Mouse (Mus musculus) forebrain, embryonic 15.5 days (tissue): Measurements from ENCODE around the gene 6330409D20Rik. TPM values are rescaled to one million over a fixed set of nuclear protein-coding genes. Genes with fewer than 3 reads are reported as not detected.

ENCODE experiments used
- ATAC-seq: fragments of 200-750 bp; cut with Nextera tagmentation; replicated peaks from 2 replicates; pipeline ENCODE4 v1.8.0; 2017; ENCODE audit warnings: mild to moderate bottlenecking, moderate TSS enrichment, moderate library complexity
- H3K27ac ChIP-seq: fragments of 300-500 bp; sonication (generic); replicated peaks from 2 replicates; pipeline ENCODE4 v1.5.1; 2015; ENCODE audit warnings: mild to moderate bottlenecking, inconsistent platforms
- H3K27me3 ChIP-seq: fragments of 300-500 bp; sonication (generic); 2 replicates; pipeline ENCODE4 v1.6.1; 2015; ENCODE audit warnings: inconsistent platforms
- H3K36me3 ChIP-seq: fragments of 300-500 bp; sonication (generic); 2 replicates; pipeline ENCODE4 v1.6.1; 2015; ENCODE audit warnings: mild to moderate bottlenecking, inconsistent platforms
- H3K4me1 ChIP-seq: fragments of 300-500 bp; sonication (generic); 2 replicates; pipeline ENCODE4 v1.6.1; 2015; ENCODE audit warnings: inconsistent platforms
- H3K4me2 ChIP-seq: fragments of 300-500 bp; sonication (generic); replicated peaks from 2 replicates; pipeline ENCODE4 v1.6.1; 2015; ENCODE audit warnings: mild to moderate bottlenecking, inconsistent platforms
- H3K4me3 ChIP-seq: fragments of 300-500 bp; sonication (generic); 2 replicates; pipeline ENCODE4 v1.5.1; 2015; ENCODE audit warnings: mild to moderate bottlenecking, inconsistent platforms
- H3K9ac ChIP-seq: fragments of 300-500 bp; sonication (generic); replicated peaks from 2 replicates; pipeline ENCODE4 v1.6.1; 2015; ENCODE audit warnings: mild to moderate bottlenecking, inconsistent platforms
- H3K9me3 ChIP-seq: fragments of 300-500 bp; sonication (generic); 2 replicates; pipeline ENCODE4 v1.6.1; 2016; ENCODE audit warnings: inconsistent platforms
- WGBS: fragments of 180-500 bp; shearing (Covaris S2); methylation state at CpG from one replicate; pipeline ENCODE4 v1.1.7; 2015; ENCODE audit warnings: mixed read lengths; 5-methylcytosine and 5-hydroxymethylcytosine counted together
- polyA plus RNA-seq: library from polyadenylated mRNA; unstranded; fragments of >200 nt; fragmentation: Nextera tagmentation; extraction: Ambion mirVana; gene quantifications from 2 replicates; pipeline ENCODE4 v1.2.1, GENCODE M21; 2015

Gene 6330409D20Rik
- polyA plus RNA-seq, 1 experiment from 2014 or later = 2.7 TPM

DNA sequence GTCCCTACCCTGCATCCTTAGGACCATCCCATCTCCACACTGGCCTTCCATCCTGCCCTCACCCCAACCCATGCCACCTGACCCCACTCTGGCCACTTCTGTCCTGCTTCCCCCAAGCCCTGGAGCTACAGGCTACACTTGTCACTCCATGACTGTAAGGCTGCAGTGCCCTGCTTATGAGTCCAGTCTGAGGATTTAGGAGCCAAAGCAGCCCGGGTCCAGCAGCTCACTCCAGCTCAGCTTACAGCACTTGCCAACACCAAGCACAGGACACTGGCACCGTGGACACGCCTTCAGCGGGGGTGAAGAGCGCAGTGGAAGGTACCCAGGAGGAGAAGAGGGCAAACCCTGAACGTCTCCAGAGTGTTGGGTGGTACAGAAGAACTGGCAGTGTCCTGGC is 33.8 kb downstream of the 6330409D20Rik start:
- 94% methylated on average over 6 of the region's 6 CpGs for WGBS
- H3K27ac ChIP-seq = no peak overlapping the region
- ATAC-seq = no peak
- no peaks in the 10 kb centered on the region for H3K9me3 ChIP-seq
- H3K4me1 ChIP-seq = peaks cover 12% of the 10 kb centered on the region
- no peak overlapping the region for H3K4me2 ChIP-seq
- peaks cover 74% of the 10 kb centered on the region for H3K36me3 ChIP-seq
- H3K4me3 ChIP-seq = no peak overlapping the region
- no peaks in the 10 kb centered on the region for H3K27me3 ChIP-seq
- H3K9ac ChIP-seq = no peak overlapping the region

DNA sequence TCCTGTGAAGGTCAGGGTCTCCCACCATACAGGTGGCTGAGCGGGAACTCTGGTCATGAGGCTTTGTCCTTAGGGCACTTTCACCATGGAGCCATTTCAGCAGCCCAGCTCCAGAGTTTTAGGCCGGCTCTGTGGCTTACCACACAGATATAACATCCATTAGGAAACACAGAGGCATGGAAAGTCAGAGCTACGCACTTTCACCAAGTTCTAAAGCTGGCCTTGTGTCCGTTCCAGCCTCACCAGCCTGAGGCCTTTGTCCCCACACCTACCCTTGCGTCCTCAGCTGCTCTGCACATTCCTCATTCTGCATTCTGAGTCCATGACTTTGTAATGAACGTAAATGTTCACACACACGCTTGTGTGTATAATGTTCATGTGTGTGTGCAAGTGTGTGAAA is 35.8 kb downstream of the 6330409D20Rik start:
- WGBS = 88% methylated on average over 7 of the region's 7 CpGs
- H3K9me3 ChIP-seq = no peaks in the 10 kb centered on the region
- ATAC-seq = no peak
- H3K27me3 ChIP-seq = no peaks in the 10 kb centered on the region
- H3K4me3 ChIP-seq = no peak overlapping the region
- H3K4me2 ChIP-seq = no peak overlapping the region
- no peak overlapping the region for H3K27ac ChIP-seq
- H3K4me1 ChIP-seq = no peaks in the 10 kb centered on the region
- peaks cover 67% of the 10 kb centered on the region for H3K36me3 ChIP-seq
- no peak overlapping the region for H3K9ac ChIP-seq

DNA sequence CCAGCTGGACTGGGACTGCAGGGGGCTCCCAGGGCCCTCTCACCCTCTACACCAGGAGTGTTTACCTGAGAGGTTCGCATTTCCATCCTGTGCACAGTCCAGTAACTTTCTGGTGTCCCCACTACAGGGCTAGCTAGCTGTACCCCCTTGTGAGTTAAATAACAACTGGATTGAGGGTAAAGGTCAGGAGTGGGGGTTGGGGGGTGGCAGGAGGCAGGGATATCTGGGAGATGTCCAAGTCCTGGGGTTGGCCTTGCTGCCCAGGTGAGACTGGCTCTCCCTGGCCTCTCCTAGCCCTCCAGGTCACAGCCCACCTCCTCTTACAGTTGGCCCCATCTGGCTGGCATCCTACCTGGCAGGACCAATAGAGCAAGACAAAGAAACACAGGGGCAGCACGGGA is 36.8 kb downstream of the 6330409D20Rik start, which contains the start of gene Fpgs:
Gene Fpgs, minus strand, starts transcription at position 125 of the 401 bp plus-strand sequence.
- H3K4me3 ChIP-seq = no peak within 1 kb of the TSS
- H3K9ac ChIP-seq = no peak within 1 kb of the TSS
- no peak within 1 kb of the TSS for H3K27ac ChIP-seq
- peaks cover 57% of the 10 kb centered on the region for H3K36me3 ChIP-seq
- 81% methylated on average over 2 of the region's 2 CpGs for WGBS
- no peaks in the 10 kb centered on the region for H3K9me3 ChIP-seq
- H3K4me1 ChIP-seq = no peaks in the 10 kb centered on the region
- no peaks in the 10 kb centered on the region for H3K27me3 ChIP-seq
- ATAC-seq = no peak
- H3K4me2 ChIP-seq = no peak within 1 kb of the TSS

DNA sequence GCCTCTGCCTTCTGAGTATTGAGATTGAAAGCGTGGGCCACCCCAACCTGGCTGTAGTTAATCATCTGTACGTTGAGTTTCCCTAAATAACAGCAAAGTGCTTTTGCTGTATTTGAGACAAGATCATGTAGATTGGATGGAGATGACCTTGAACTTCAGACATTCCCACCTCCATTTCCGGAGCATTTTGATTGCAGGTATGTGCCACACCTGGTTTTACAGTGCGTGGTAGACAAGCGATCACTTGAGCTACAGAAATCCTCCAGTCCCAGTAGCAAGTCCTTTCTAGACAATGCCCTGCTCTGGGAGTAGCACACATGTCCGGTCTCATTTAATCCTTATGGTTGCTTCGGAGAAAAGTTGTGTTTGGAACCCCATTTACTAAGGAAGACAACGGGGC is 37.8 kb downstream of the 6330409D20Rik start:
- Histone ChIP-seq H3K4me3 (no peak overlapping the region), H3K4me1 (no peaks in the 10 kb centered on the region), H3K9me3 (no peaks in the 10 kb centered on the region), H3K4me2 (no peak overlapping the region), H3K27ac (no peak overlapping the region), H3K27me3 (no peaks in the 10 kb centered on the region), H3K9ac (no peak overlapping the region), H3K36me3 (peaks cover 49% of the 10 kb centered on the region)
- WGBS = 94% methylated on average over 8 of the region's 8 CpGs
- ATAC-seq = no peak

DNA sequence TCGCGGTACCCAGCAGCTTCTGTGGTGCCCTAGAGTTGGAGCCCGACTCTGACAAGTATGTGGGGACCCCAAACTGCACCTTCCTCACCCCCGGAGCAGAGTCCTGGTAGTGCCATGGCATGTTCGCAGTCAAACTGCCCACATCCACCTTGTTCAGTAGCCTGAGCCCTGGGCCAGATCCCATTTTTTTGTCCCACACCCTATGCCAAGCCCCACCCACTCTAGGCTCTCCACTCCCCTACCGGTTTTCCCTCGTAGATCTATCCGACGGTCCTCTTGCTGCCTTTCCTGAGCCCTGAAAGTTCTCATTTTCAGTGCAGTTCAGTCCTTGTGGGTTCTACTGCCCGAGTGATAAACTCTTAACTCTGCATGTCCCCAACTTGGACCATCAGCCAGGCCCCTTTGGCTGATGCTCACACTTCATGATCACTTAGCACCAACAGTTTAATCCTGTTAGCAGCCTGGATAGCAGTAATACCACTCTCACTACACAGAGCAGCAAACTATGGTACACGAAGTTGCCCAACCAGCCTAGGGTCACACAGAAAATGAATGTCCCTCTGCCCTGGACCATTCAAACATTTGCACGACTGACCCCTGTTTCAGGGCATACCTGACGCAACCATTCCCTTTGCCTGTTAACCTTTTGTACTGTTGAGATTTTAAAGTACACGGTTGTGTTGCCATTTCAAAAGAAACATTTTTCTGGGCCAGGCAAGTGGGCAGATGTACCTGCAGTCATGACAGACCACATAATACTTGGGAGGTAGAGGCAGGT is 39.7 kb downstream of the 6330409D20Rik start:
- no peak for ATAC-seq
- Histone ChIP-seq H3K27me3 (no peaks in the 10 kb centered on the region), H3K4me1 (no peaks in the 10 kb centered on the region), H3K4me2 (no peak overlapping the region), H3K9me3 (no peaks in the 10 kb centered on the region), H3K27ac (no peak overlapping the region), H3K4me3 (no peak overlapping the region), H3K36me3 (peaks cover 31% of the 10 kb centered on the region), H3K9ac (no peak overlapping the region)
- WGBS = 90% methylated on average over 14 of the region's 14 CpGs

DNA sequence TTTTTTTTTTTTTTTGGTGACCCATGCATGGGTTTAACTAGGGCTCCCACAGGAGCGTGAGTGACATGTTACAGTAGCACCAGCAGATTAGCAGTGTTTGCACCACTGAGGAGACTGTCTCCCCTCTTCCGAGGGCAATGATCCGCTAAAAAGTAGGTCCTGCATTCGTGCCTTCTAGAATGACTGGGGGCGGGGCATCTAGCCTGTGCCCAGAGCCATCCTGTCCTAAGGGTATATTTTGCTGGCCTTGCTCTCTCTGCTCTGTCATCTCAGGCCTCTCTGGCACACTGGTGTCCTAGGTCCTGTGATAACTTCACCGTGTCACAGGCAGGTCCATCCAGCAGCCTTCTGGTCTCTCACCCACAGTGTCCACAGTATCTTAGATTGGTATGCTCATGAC is 41.1 kb downstream of the 6330409D20Rik start:
- no peaks in the 10 kb centered on the region for H3K27me3 ChIP-seq
- WGBS = 88% methylated on average over 6 of the region's 6 CpGs
- H3K27ac ChIP-seq = no peak overlapping the region
- H3K4me1 ChIP-seq = no peaks in the 10 kb centered on the region
- no peak overlapping the region for H3K4me3 ChIP-seq
- peaks cover 18% of the 10 kb centered on the region for H3K36me3 ChIP-seq
- no peak for ATAC-seq
- H3K9ac ChIP-seq = no peak overlapping the region
- no peak overlapping the region for H3K4me2 ChIP-seq
- no peaks in the 10 kb centered on the region for H3K9me3 ChIP-seq

DNA sequence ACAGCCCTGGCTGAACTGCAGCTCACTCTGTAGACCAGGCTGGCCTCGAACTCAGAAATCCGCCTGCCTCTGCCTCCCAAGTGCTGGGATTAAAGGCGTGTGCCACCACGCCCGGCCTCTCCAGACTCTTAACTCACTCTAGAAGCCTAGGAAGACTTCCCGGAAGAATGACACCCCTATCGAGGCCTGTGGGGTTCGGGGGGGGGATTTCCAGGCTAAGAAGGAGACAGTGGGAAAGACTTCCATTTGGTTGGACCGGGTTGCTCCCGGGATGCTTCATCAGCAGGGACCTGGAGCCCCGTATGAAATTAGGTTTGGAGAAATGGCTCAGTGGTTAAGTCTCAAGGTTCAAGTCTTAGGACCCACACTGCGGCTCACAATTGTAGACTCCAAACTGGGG is 46.1 kb downstream of the 6330409D20Rik start:
- Histone ChIP-seq H3K4me2 (peak overlapping the region; percentile 84), H3K27me3 (no peaks in the 10 kb centered on the region), H3K9ac (peak overlapping the region; percentile 56; the same call in 1 of the 2 replicates), H3K27ac (peak overlapping the region; percentile 71), H3K9me3 (no peaks in the 10 kb centered on the region), H3K36me3 (no peaks in the 10 kb centered on the region), H3K4me3 (peak overlapping the region; percentile 77), H3K4me1 (peaks cover 15% of the 10 kb centered on the region)
- no peak for ATAC-seq
- WGBS = 86% methylated on average over 12 of the region's 12 CpGs

DNA sequence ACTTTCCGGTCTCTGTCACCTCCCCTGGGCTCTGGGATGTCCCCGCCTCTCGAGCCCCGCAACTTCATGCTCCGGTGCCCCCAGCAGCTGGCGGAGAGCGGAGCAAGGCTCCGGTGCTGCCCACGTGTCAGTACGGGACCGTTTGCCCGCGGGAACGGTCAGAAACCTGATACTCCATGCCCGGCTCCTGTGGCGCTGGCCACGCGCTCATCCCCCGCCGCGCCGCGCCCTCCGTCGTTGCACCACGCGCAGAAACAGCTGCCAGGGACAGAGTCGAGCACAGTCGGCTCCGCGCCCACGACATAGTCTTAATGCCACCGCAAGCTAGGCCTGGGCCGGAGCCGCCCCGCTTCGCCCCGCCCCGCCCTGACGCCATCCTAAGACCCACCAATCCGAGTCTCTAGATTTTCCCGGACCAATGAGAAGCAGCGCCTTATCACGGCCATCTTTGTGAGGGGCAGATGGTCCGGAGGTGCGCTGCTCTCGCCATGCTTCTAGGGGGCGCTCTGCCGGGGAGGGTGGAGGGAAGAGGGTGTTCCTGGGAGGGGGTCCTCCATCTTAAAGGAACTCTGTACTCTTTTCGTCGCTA is 46.9 kb downstream of the 6330409D20Rik start:
- no peaks in the 10 kb centered on the region for H3K36me3 ChIP-seq
- H3K27me3 ChIP-seq = no peaks in the 10 kb centered on the region
- H3K4me1 ChIP-seq = peaks cover 15% of the 10 kb centered on the region
- H3K9ac ChIP-seq = peak overlapping the region; percentile 86
- peak overlapping the region; percentile 84 for H3K4me2 ChIP-seq
- H3K4me3 ChIP-seq = peak overlapping the region; percentile 77
- under 1% methylated on average over 51 of the region's 51 CpGs for WGBS
- H3K9me3 ChIP-seq = no peaks in the 10 kb centered on the region
- peak overlapping the region; percentile 72 for H3K27ac ChIP-seq
- peak; percentile 99 for ATAC-seq

DNA sequence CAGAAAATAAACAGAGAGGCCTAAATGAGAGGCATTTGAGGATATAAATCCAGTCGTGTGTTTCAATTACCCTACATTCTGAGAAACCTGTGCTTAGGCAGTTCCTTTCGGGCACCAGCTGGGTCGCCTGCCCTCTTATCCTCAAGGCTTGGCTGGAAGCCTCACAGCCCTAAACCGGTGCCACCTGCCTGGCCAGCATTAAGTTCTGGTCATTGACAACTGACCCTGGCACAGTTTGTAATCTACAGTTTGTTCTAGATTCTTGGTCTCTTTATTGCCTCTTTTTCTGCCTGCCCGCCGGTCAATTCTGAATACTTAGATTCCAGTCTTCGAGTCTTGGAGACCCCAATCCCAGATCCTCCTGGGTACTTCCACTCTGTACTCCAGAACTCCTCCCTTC is 47.5 kb downstream of the 6330409D20Rik start:
- H3K27me3 ChIP-seq = no peaks in the 10 kb centered on the region
- WGBS = 15% methylated on average over 7 of the region's 7 CpGs
- H3K27ac ChIP-seq = 0 out of 2 replicates have a peak overlapping the region, but pooled peaks have one; percentile 72
- peak overlapping the region; percentile 77 for H3K4me3 ChIP-seq
- ATAC-seq = no peak
- no peaks in the 10 kb centered on the region for H3K36me3 ChIP-seq
- peak overlapping the region; percentile 84 for H3K4me2 ChIP-seq
- H3K9ac ChIP-seq = peak overlapping the region; percentile 86
- no peaks in the 10 kb centered on the region for H3K9me3 ChIP-seq
- peaks cover 15% of the 10 kb centered on the region for H3K4me1 ChIP-seq

DNA sequence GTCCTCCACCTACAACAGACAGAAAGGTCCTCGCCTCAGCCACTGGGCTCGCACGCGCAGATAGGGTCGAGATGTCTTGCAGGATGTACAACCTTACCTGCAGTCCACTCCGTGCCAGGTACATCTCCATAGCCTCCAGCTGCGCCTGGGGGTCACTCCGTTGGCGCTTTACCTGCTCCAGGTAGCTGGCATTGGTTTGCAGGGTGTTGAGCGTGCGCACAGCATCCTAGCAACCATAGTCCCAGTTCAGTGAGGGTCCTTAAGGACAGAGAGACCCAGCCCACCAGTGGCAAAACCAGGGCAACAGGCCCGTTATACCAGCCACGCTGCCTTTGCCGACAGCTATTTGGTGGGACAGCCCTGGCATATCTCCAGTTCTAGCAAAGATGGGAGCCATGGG is 48.3 kb downstream of the 6330409D20Rik start:
- Histone ChIP-seq H3K27me3 (no peaks in the 10 kb centered on the region), H3K4me1 (peaks cover 15% of the 10 kb centered on the region), H3K4me2 (0 out of 2 replicates have a peak overlapping the region, but pooled peaks have one; percentile 84), H3K27ac (no peak overlapping the region), H3K36me3 (no peaks in the 10 kb centered on the region), H3K4me3 (no peak overlapping the region), H3K9me3 (no peaks in the 10 kb centered on the region), H3K9ac (no peak overlapping the region)
- WGBS = 92% methylated on average over 14 of the region's 14 CpGs
- ATAC-seq = no peak

DNA sequence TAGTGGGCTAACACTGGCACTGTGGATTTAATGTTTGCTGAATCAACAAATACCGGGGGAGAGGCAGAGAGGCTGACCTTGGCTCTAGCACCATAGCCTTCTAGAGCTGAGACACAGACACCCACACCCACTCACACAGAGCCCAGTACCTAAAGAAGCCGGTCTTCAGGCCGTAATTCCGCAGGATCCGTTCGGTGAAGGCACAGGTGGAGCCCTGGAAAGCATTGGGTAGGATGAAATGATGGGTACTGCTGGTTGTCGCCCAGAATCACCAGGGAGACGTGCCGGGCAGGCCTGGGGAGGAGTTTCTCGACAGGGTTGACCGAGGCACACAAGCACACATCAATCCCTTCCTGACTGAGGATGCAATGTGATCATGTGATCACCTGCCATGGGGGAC is 49.8 kb downstream of the 6330409D20Rik start:
- Histone ChIP-seq H3K27me3 (no peaks in the 10 kb centered on the region), H3K4me3 (no peak overlapping the region), H3K4me1 (peaks cover 15% of the 10 kb centered on the region), H3K9ac (no peak overlapping the region), H3K27ac (no peak overlapping the region), H3K4me2 (no peak overlapping the region), H3K36me3 (peaks cover 9% of the 10 kb centered on the region; the same call in 1 of the 2 replicates), H3K9me3 (no peaks in the 10 kb centered on the region)
- no peak for ATAC-seq
- WGBS = 89% methylated on average over 11 of the region's 11 CpGs

DNA sequence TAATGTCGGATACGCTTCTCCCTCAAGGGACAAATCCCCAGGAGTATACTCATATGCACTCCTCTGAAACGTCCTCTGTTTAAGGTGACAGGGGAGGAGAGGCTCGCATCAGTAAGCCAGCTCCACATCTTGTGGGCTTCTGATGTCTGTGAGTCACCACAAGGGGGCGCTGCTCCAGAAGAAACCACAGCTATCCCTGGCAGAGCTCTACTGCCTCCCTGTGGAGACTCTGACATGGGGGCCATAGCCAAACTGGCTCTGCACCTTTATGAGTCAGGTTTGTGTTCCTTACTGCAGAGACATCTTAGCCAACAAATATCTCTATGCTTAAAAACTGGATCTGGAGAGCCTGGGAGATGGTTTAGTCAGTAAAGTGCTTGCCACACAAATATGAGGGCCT is 51.4 kb downstream of the 6330409D20Rik start:
- Histone ChIP-seq H3K4me1 (peaks cover 15% of the 10 kb centered on the region), H3K27ac (no peak overlapping the region), H3K36me3 (peaks cover 18% of the 10 kb centered on the region; the same call in 1 of the 2 replicates), H3K27me3 (no peaks in the 10 kb centered on the region), H3K9me3 (no peaks in the 10 kb centered on the region), H3K9ac (no peak overlapping the region), H3K4me2 (no peak overlapping the region), H3K4me3 (no peak overlapping the region)
- ATAC-seq = no peak
- WGBS = 23% methylated on average over 5 of the region's 5 CpGs
